Mouse (Mus musculus) heart, postnatal 10 days (tissue): ENCODE results near the gene Arl13b. TPM values are rescaled to one million over a fixed set of nuclear protein-coding genes. Genes with fewer than 3 reads are reported as not detected.

ENCODE experiments used
- microRNA-seq, 2 experiments: library from miRNA; unstranded; fragments of <30 nt; microRNA quantifications; one replicate each; pipeline ENCODE4 v1.2.0; 2022
- total RNA-seq, 2 experiments: library from RNA; stranded (reverse); gene quantifications; 2 replicates each; pipeline ENCODE4 v1.2.3; 2021

Gene Arl13b
- total RNA-seq, 2 experiments from 2014 or later, result 9.8 to 11.3 TPM

Small RNAs within 50 kb of the gene (microRNA-seq; reads per million reads assigned to microRNA genes)
- gene Gm25986, result 0 reads per million in 2 experiments

Other genes with a start within 250 kb of the Arl13b start
- 10 to 100 TPM; 10.3 to 11.9 TPM for gene Nsun3, start 60.2 kb downstream of the Arl13b start, total RNA-seq
- gene Stx19, start 32.4 kb downstream of the Arl13b start, total RNA-seq, result not detected
- gene Pros1, start 7.3 kb upstream of the Arl13b start, total RNA-seq, result 10 to 100 TPM; 24.4 to 27.8 TPM